Mouse (Mus musculus): Measurements from ENCODE around the gene Mfn2. TPM values are rescaled to one million over a fixed set of nuclear protein-coding genes. Genes with fewer than 3 reads are reported as not detected.

Mfn2 gene
- polyA plus RNA-seq, 1 experiment, result 142 TPM

DNA sequence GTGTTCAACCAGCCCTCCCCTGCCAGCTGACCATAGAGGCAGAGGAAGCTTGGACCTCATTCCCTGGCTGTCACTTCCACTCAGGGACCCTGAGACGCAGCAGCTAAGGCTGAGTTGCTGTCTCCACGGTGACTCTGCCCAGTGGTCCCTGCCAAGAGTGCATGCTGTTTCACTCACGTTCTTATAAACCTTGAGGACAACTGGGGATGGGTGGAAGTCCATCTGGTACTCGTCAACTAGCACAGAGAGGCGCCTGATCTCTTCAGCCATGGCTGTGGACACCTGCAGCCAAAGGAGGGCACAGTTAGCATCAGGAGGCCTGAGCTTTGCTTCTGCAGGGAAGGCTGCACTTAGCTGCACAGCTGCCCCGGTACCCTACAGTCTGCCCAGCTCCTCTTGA lies 21.5 kb downstream of the Mfn2 start:
- peaks cover 15% of the 10 kb centered on the region for H3K36me3 ChIP-seq (ENCODE audit: control insufficient read depth, insufficient read depth, low read length)
- H3K27me3 ChIP-seq (ENCODE audit: control insufficient read depth, insufficient read depth, low read length), result no peaks in the 10 kb centered on the region
- no peak overlapping the region for H3K4me3 ChIP-seq (ENCODE audit: control insufficient read depth, low read depth, low read length)

DNA sequence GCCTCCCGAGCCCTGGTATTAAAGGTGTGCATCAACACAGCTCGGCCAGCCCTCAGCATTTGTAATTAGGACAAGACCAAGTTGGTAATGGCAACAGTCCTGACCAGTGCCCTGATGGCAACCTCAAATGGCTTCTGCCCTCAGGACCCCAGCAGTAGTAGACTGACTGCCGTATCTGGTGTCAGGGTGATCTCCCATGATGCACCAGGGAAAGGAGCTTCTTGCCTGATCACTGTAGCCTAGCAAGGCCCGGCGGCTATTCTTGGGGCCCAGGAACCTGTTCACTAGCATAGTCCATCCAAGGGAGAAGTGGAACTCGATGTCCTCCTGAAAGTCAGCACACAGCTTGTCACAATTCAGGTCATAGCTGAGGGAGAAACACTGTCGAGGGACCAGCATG lies 22.7 kb downstream of the Mfn2 start:
- Histone ChIP-seq H3K27ac (ENCODE audit: control insufficient read depth, insufficient read depth, low read depth, low read length) (no peak overlapping the region), H3K4me3 (ENCODE audit: control insufficient read depth, low read depth, low read length) (no peak overlapping the region), H3K4me1 (ENCODE audit: control insufficient read depth, insufficient read depth, low read length) (no peaks in the 10 kb centered on the region), H3K36me3 (ENCODE audit: control insufficient read depth, insufficient read depth, low read length) (peaks cover 15% of the 10 kb centered on the region), H3K27me3 (ENCODE audit: control insufficient read depth, insufficient read depth, low read length) (no peaks in the 10 kb centered on the region)
- no peak for TF ChIP-seq POLR2A (IDR thresholded peaks at IDR 0.05; ENCODE audit: control insufficient read depth, low read depth, low read length)
- TF ChIP-seq CTCF (IDR thresholded peaks at IDR 0.05; ENCODE audit: control insufficient read depth, insufficient read depth, insufficient replicate concordance, low read depth, low read length), result no peak

More for the DNA sequence above, 21.5 kb downstream of the Mfn2 start:
- TF ChIP-seq CTCF (IDR thresholded peaks at IDR 0.05; ENCODE audit: control insufficient read depth, insufficient read depth, insufficient replicate concordance, low read depth, low read length), result no peak
- no peak for TF ChIP-seq POLR2A (IDR thresholded peaks at IDR 0.05; ENCODE audit: control insufficient read depth, low read depth, low read length)
- no peak overlapping the region for H3K27ac ChIP-seq (ENCODE audit: control insufficient read depth, insufficient read depth, low read depth, low read length)
- no peaks in the 10 kb centered on the region for H3K4me1 ChIP-seq (ENCODE audit: control insufficient read depth, insufficient read depth, low read length)

DNA sequence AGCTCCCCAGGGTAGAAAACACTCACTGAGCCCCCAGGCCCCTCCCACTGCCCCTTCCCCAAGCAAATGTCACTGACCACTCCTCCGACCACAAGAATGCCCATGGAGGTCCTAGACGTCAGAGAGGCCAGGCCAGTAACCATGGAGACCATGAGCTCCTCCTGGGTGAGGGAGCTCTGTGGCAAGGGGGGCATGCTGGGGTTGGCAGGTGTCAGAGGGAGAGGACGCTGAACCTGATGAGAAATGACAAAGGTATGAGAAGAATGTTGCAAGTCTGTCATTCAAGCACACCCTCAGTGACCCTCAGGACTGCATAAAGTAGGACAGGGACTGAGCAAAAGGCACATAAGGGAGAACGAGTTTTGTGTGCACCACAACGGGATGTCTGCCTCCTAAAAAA lies 24.6 kb downstream of the Mfn2 start:
- Histone ChIP-seq H3K4me1 (ENCODE audit: control insufficient read depth, insufficient read depth, low read length) (no peaks in the 10 kb centered on the region), H3K27me3 (ENCODE audit: control insufficient read depth, insufficient read depth, low read length) (no peaks in the 10 kb centered on the region), H3K36me3 (ENCODE audit: control insufficient read depth, insufficient read depth, low read length) (peaks cover 18% of the 10 kb centered on the region), H3K4me3 (ENCODE audit: control insufficient read depth, low read depth, low read length) (no peak overlapping the region), H3K27ac (ENCODE audit: control insufficient read depth, insufficient read depth, low read depth, low read length) (no peak overlapping the region)
- TF ChIP-seq POLR2A (IDR thresholded peaks at IDR 0.05; ENCODE audit: control insufficient read depth, low read depth, low read length), result no peak
- TF ChIP-seq CTCF (IDR thresholded peaks at IDR 0.05; ENCODE audit: control insufficient read depth, insufficient read depth, insufficient replicate concordance, low read depth, low read length), result no peak

DNA sequence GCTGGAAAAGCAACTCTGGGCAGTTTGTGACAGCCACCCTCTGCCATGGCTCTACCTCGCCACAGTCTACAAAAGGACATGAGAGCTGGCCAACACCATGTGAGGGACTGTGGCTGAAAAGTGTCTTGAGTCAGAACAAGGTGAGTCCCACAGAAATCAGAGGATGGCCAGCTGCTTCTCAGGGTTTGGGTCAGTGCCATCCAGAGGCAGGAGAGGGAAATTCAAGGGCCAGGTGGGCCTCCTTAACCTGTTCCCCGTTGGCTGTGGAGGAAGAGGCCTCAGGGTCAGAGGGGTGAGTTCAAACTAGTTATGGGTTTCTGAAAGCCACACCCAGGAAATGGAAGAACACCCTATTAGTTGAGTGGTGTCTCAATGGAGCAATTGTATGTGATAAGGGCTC lies 25.0 kb downstream of the Mfn2 start:
- peaks cover 18% of the 10 kb centered on the region for H3K36me3 ChIP-seq (ENCODE audit: control insufficient read depth, insufficient read depth, low read length)

DNA sequence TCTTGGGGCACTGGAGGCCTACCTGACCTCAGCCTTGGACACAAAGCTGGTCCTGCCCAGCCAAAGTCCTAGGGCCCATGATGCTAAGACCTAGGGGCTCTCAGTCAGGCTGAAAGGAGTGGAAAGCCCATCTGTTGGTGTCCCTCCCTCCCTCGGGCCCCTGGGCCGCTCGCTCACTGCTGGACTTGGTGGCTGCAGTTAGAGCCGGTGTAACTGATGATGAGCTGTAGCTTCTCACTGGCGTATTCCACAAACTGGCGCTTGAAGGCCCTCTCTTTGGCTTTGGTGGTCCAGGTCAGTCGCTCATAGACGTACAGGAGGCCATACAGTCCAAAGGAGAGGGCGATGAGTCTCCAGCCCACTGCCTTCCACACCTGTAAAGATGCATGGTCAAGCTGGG lies 26.0 kb downstream of the Mfn2 start:
- peaks cover 17% of the 10 kb centered on the region for H3K36me3 ChIP-seq (ENCODE audit: control insufficient read depth, insufficient read depth, low read length)
- H3K27ac ChIP-seq (ENCODE audit: control insufficient read depth, insufficient read depth, low read depth, low read length), result no peak overlapping the region
- no peaks in the 10 kb centered on the region for H3K27me3 ChIP-seq (ENCODE audit: control insufficient read depth, insufficient read depth, low read length)
- TF ChIP-seq CTCF (IDR thresholded peaks at IDR 0.05; ENCODE audit: control insufficient read depth, insufficient read depth, insufficient replicate concordance, low read depth, low read length) (no peak), POLR2A (IDR thresholded peaks at IDR 0.05; ENCODE audit: control insufficient read depth, low read depth, low read length) (no peak)
- no peaks in the 10 kb centered on the region for H3K4me1 ChIP-seq (ENCODE audit: control insufficient read depth, insufficient read depth, low read length)
- no peak overlapping the region for H3K4me3 ChIP-seq (ENCODE audit: control insufficient read depth, low read depth, low read length)

More for the DNA sequence above, 25.0 kb downstream of the Mfn2 start:
- no peak for TF ChIP-seq CTCF (IDR thresholded peaks at IDR 0.05; ENCODE audit: control insufficient read depth, insufficient read depth, insufficient replicate concordance, low read depth, low read length)
- no peak for TF ChIP-seq POLR2A (IDR thresholded peaks at IDR 0.05; ENCODE audit: control insufficient read depth, low read depth, low read length)
- no peaks in the 10 kb centered on the region for H3K27me3 ChIP-seq (ENCODE audit: control insufficient read depth, insufficient read depth, low read length)
- no peak overlapping the region for H3K4me3 ChIP-seq (ENCODE audit: control insufficient read depth, low read depth, low read length)
- no peak overlapping the region for H3K27ac ChIP-seq (ENCODE audit: control insufficient read depth, insufficient read depth, low read depth, low read length)
- H3K4me1 ChIP-seq (ENCODE audit: control insufficient read depth, insufficient read depth, low read length), result no peaks in the 10 kb centered on the region

DNA sequence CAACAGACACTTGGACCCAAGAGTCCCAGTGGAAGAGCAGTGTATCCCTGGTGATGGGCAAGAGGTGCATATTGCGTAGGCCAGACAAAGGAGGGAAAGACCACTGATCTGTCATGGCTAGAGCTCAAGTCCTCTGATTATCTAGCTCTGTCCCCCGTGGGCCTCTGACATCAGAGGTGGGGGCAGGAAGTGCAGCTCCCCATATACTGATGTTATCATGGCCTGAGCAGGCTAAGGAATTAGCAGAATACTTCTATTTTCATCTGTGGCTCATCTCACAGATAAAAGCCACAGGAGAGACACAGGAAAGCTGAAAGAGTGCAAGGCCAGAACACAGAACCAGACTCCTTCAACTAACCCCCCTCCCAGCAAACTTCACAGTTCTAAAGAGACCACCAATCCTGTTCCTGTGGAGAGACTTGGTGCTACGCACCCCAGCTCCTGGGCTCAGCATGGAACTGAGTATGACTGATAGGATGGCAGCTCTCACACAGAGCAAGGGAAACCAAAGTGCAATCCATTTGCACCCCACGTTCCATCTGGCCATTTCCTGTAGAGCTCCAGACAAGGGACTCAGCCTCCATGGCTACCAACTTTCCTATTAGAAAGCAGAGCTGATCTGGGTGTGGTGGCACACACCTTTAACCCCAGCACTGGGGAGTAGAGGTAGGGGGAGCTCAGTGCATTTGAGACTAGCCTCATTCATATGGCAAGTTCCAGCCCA lies 28.5 kb downstream of the Mfn2 start:
- Histone ChIP-seq H3K4me3 (ENCODE audit: control insufficient read depth, low read depth, low read length) (no peak overlapping the region), H3K36me3 (ENCODE audit: control insufficient read depth, insufficient read depth, low read length) (peaks cover 7% of the 10 kb centered on the region), H3K27ac (ENCODE audit: control insufficient read depth, insufficient read depth, low read depth, low read length) (no peak overlapping the region), H3K27me3 (ENCODE audit: control insufficient read depth, insufficient read depth, low read length) (no peaks in the 10 kb centered on the region), H3K4me1 (ENCODE audit: control insufficient read depth, insufficient read depth, low read length) (no peaks in the 10 kb centered on the region)
- no peak for TF ChIP-seq POLR2A (IDR thresholded peaks at IDR 0.05; ENCODE audit: control insufficient read depth, low read depth, low read length)
- no peak for TF ChIP-seq CTCF (IDR thresholded peaks at IDR 0.05; ENCODE audit: control insufficient read depth, insufficient read depth, insufficient replicate concordance, low read depth, low read length)

DNA sequence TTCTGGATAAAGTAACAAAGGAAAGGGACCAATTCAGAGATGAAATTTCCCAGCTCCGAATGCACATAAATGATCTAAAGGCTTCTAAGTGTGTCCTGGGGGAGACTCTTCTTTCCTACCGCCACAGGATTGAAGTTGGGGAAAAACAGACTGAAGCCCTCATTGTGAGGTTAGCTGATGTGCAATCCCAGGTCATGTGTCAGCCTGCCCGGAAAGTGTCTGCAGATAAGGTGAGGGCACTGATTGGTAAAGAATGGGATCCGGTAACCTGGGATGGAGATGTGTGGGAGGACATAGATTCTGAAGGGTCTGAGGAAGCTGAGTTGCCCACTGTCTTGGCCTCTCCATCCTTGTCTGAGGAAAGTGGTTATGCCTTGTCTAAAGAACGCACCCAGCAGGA lies 35.3 kb downstream of the Mfn2 start:
- peak overlapping the region; percentile 61 for H3K27ac ChIP-seq (ENCODE audit: control insufficient read depth, insufficient read depth, low read depth, low read length)
- H3K4me1 ChIP-seq (ENCODE audit: control insufficient read depth, insufficient read depth, low read length), result peaks cover 12% of the 10 kb centered on the region
- H3K27me3 ChIP-seq (ENCODE audit: control insufficient read depth, insufficient read depth, low read length), result no peaks in the 10 kb centered on the region
- peak overlapping the region; percentile 98 for H3K4me3 ChIP-seq (ENCODE audit: control insufficient read depth, low read depth, low read length)
- H3K36me3 ChIP-seq (ENCODE audit: control insufficient read depth, insufficient read depth, low read length), result peaks cover 2% of the 10 kb centered on the region; the same call in 1 of the 2 replicates
- TF ChIP-seq POLR2A (IDR thresholded peaks at IDR 0.05; ENCODE audit: control insufficient read depth, low read depth, low read length), result no peak
- no peak for TF ChIP-seq CTCF (IDR thresholded peaks at IDR 0.05; ENCODE audit: control insufficient read depth, insufficient read depth, insufficient replicate concordance, low read depth, low read length)
